Mouse (Mus musculus) right cerebral cortex, postnatal 14 days (tissue): ENCODE results near the gene Gm10447.

ENCODE experiments used
- DNase-seq: peaks from one replicate; pipeline ENCODE4 v3.0.0; 2022

Gene Gm10447

DNA sequence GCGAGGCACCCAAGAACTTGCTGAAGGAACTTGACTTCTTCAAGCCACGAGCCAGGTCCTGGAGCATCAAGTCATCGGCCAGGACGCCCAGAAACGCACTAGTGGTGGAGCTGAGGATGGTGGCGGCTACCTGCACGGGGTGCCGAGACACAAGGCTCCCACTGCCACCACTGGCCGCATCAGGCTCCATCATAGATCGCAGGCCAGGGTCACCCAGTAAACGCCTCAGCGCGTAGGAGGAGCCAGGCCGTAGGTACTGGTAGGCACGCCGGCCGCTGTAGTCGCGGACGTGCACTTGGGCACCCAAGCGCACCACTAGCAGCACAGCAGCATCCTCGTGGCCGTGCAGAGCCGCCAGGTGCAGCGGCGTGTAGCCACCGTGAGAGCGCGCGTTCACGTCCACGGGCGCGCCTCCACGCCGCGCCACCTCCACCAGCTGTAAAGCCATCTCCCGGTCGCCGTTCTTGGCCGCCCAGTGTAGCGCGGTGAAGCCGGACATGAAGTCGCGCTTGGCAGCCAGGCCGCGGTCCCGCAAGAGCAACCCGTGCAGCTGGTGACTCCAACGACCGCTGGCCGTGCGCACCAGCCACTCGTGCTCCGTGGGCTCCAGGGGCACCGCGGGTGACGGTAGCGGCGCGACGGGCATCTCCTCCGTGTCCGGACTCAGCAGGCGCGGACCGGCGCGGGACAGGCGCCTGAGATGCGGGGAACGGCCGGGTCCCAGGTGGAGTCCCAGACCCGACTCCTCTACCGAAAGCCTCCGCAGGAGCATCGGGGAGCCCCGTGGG lies 21.7 kb upstream of the Gm10447 start:
- DNase-seq: peak; percentile 48

- no peak for DNase-seq
Observed at GRCm38 (mm10) chr11:53477833-53478232, 20.9 kb upstream of the Gm10447 start.

GRCm38 (mm10) chr11:53475620-53476019 lies 18.7 kb upstream of the Gm10447 start:
- no peak for DNase-seq

DNA sequence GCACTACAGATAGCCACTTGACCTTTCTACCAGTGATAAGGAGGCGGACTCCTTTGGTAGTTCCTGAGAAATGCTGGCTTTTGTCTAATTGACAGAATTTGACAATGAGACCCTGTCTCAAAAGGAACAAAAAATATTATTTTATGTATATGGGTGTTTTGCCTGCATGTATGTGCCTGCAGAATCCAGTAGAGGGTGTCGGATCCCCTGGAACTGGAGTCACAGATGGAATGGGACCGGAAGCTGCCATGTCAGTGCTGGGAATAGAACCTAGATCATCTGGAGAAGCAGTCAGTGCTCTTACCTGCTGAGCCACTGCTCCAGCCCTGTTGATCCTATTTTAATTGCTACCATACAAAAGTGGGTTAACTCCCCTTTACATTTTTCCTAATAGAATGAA lies 15.8 kb upstream of the Gm10447 start:
- DNase-seq: no peak

GRCm38 (mm10) chr11:53469968-53470695 lies 13.2 kb upstream of the Gm10447 start, which contains the start of gene Gm9837:
TSS of gene Gm9837 (minus strand) at chr11:53470479.
- peak; percentile 97 for DNase-seq

- peak; percentile 62 for DNase-seq
Observed at GRCm38 (mm10) chr11:53469294-53469967, 12.5 kb upstream of the Gm10447 start.

- peak; percentile 91 for DNase-seq
Observed at GRCm38 (mm10) chr11:53466231-53466971, 9.5 kb upstream of the Gm10447 start.

- DNase-seq: peak; percentile 64
Observed at GRCm38 (mm10) chr11:53463551-53464424, 6.9 kb upstream of the Gm10447 start.

DNA sequence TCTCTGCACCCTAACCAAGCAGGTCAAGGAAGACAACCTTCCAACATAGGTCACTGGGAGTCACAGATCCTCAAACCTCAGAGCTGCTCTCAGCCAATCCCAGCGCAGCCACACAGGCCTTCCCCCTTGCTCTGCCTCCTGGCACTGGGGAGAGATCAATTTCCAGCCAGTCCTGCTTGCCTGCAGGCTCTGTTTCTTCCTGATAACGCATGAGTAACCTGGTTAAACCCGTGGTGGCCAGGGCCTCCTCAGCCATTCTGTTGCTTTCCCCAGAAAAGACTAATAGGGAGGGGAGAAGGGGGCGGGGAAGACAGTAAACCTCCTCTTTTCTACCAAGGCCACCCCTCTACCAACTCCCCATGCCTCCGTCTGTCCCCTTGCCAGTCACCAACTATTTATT lies 4.8 kb upstream of the Gm10447 start:
- no peak for DNase-seq

GRCm38 (mm10) chr11:53460192-53460591 lies 3.3 kb upstream of the Gm10447 start:
- no peak for DNase-seq

DNA sequence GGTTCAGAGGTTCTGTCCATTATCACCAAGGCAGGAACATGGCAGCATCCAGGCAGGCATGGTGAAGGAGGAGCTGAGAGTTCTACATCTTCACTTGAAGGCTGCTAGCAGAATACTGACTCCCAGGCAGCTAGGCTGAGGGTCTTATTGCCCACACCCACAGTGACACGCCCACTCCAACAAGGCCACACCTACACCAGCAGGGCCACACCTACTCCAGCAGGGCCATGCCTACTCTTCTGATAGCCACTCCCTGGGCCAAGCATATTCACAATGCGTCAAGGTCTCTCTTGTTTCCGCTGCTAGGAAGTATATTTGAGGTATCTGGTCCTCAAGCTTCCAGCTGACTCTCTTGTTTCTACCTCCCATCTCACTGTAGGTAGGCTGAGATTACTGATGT lies 2.1 kb upstream of the Gm10447 start:
- no peak for DNase-seq

GRCm38 (mm10) chr11:53457372-53457954 lies 553 bp upstream of the Gm10447 start:
- no peak for DNase-seq

DNA sequence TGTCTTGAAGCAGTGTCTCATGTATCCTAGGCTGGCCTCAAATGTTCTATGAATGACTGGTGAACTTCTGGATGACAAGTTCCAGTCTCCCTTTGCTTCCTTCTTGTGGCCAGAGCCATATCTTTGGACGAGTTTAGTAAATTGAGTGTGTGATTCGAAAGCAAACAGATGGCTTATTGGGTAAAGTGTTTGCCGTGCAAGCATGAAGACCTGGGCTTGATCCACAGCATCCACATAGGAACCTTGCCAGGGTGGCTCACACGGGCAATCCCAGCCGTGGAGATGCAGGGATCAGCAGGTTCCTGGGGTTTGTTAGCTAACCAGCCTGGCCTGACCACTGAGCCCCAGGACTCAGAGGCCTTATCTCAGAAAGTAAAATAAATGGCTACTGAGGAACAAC lies 3.9 kb downstream of the Gm10447 start:
- no peak for DNase-seq

DNA sequence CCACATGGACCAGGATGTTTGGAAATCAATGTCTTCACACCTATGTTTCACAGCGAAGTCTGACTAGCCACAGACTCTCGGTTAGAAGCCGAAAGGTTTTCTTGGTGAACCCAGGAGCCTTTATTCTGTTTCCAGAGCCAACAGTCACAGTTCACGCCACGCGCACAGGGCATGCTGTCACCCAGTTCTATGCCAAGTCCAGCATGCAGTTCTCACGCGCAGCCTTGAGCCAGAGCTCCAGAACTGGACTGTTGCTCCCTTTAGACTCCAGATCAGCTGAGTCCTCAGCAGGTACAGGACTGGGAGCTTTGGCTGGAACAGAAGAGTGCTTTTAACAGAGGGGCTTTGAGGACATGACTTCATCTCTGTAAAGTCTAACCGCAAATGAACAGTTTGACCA lies 4.5 kb downstream of the Gm10447 start:
- DNase-seq: no peak

DNA sequence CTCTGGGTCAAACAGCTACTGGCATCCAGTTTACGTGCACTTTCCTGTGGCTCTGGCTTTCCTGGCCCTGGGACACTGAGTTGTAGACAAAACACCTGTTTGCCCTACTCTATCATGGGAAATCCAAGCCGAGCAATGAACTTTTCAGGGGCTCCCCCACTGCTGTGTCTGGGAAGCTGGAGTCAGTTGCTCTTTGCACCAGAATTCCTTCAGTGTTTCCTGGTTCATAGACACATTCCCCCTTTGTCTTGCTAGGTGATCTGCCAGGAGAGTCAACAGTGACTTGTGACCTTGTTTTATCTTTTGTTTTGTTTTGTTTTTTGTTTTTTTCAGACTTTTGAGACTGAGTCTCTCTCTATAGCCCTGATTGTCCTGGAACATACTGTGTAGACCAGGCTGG lies 5.5 kb downstream of the Gm10447 start:
- no peak for DNase-seq

GRCm38 (mm10) chr11:53450070-53450705 lies 6.7 kb downstream of the Gm10447 start:
- no peak for DNase-seq

DNA sequence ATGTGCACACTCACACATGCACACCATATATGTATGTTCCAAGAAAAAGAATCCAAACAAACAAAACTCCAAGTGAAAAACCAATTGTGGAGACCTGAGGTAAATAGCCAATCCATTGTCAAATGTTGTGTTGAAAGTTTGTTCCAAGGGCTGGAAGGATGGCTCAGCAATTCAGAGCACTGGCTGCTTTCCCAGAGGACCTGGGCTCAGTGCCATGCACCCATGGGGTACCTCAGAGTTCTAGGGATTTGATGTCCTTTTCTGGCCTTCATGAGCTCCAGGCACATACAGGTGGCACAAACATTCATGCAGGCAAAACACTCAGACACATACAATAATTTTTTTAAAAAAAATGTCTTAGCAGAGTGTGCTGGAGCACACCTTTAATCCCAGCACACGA lies 8.4 kb downstream of the Gm10447 start:
- no peak for DNase-seq

DNA sequence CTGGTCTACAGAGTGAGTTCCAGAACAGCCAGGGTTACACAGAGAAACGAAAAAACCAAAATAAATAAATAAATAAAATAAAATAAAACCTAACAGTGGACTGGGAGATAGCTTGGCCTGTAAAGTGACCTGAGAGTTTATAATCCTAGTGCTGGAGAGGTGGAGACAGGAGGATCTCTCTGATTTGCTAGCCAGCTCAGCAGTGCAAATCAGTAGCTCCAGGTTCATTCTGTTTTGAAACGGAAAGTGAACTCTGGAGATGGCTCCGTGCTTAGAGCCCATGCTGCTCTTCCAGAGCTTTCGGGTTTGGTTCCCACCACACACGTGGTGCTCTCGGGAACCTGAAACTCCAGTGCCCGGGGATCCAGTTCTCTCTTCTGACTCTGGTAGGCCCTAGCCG lies 8.9 kb downstream of the Gm10447 start:
- no peak for DNase-seq

- no peak for DNase-seq
Observed at GRCm38 (mm10) chr11:53446183-53446582, 10.7 kb downstream of the Gm10447 start.

DNA sequence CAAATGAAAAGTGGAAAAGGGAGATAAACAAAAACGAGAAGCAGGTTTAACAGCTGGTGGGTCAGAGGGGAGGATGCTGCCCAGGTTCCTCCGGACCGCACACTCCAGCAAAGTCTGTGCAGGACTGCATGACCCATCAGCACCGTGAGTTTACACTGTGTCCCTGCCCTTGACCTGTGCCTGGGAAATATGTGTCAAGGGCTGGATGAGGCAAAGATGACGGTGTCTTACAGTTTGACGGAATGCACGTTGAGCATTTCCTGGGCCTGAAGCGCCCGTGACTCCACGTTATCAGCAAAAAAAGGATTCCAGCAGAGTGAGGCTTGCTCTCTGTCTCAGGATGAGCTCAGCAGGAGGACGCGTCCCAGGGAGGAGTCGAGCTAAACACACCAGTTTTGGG lies 11.3 kb downstream of the Gm10447 start:
- no peak for DNase-seq

- DNase-seq: no peak
Observed at GRCm38 (mm10) chr11:53443861-53444260, 13.0 kb downstream of the Gm10447 start.
